Mouse (Mus musculus) right cerebral cortex, postnatal 36 days (tissue): ENCODE results near the gene Ptprn2.
"Not testable (repeated sequence)": the region's sequence is repeated elsewhere in the genome, so short reads cannot be mapped to it uniquely, and the experiment has no call there.

Source experiments
- DNase-seq, 2 experiments: peaks; one replicate each; pipeline ENCODE4 v3.0.0; 2022; ENCODE audit warnings: low spot score in 2 of 2, mixed read lengths in 1 of 2

The Ptprn2 gene

DNA sequence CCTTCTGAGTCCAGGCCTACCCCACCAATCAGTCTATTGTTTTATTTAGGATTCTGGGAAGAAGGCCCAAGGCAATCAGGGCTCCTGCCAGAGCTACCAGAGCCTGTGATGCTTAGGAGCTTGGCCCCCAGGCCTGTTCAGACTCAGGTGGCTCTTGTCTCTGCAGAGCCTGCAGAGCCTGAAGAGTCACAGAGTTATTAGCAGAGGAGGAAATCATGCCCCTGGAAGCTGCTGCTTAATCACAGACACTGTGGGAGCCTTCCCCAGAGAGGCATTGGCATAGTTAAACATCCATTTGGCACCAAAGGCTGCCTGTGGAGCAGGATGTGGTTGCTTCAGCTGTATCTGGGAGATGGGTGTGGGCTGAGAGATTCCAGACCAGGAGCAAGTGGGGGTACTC, 30.3 kb downstream of the Ptprn2 start:
- no peak for DNase-seq

- no peak for DNase-seq
Measured at GRCm38 (mm10) chr12:116528861-116529260, 43.3 kb downstream of the Ptprn2 start.

- DNase-seq: no peak
Measured at GRCm38 (mm10) chr12:116533281-116533680, 47.8 kb downstream of the Ptprn2 start.

- DNase-seq: no peak
Measured at GRCm38 (mm10) chr12:116539305-116539704, 53.8 kb downstream of the Ptprn2 start.

DNA sequence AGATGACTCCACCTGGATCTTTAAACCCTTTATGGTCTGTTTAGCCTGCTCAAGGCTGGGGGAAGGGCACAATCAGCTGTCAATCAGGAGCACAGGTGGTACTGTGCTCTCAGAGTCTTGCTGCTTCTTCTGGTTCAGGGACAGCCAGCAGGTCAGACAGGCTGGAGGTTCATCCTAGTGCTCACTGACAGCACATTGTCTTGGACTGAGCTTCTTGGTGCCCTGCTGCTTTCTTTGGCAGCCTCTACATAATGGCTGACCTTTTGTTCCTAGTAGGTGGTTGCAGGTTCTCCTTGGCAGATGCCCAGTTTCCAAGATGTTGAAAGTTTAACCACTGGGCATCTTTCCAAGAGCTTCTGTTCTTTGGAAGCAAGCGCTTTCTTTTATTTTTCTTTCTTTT, 55.1 kb downstream of the Ptprn2 start:
- DNase-seq: no peak

- peak; percentile 36 to 38 for DNase-seq
Measured at GRCm38 (mm10) chr12:116550031-116550430, 64.5 kb downstream of the Ptprn2 start.

DNA sequence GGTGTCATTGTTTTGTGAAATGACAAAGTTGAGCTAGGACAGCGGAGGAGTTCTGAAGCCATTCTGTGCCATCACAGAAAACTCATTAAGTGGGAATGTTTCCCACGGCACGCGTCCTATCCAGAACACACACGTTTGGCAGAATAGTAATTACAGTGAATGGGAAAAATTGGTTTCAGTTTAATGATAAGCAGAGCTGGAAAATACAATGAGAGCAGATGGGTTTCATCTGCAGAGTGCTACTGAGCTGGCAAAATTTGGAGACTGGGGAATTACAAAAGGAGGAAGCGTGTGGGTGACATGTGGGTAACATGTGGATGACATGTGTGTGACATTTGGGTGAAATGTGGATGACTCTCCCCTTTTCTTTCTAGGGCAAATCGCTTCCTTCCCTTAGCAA, 66.0 kb downstream of the Ptprn2 start:
- DNase-seq: no peak

GRCm38 (mm10) chr12:116552306-116552705, 66.8 kb downstream of the Ptprn2 start:
- no peak for DNase-seq

GRCm38 (mm10) chr12:116553361-116553760, 67.8 kb downstream of the Ptprn2 start:
- no peak for DNase-seq

- DNase-seq: no peak
Measured at GRCm38 (mm10) chr12:116555964-116556363, 70.4 kb downstream of the Ptprn2 start.

DNA sequence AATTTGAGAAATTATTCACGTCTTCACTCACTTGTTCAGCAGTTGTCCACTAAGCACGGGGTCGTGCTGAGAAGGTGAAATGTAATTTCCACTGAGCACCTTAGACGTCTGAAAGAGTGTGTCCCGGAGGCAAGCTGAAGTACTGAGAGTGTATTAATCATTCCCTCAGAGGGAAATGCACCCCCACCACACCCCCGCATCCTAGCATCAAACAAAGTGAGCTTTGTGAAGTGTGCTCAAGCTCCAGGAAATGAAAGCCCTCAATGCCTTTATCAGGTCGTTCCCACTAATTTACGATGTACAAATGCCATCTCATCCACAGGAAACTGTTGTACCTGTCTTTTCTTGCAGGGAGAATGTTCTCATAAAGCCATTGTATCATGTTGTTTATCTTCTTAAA, 78.9 kb downstream of the Ptprn2 start:
- DNase-seq: no peak

DNA sequence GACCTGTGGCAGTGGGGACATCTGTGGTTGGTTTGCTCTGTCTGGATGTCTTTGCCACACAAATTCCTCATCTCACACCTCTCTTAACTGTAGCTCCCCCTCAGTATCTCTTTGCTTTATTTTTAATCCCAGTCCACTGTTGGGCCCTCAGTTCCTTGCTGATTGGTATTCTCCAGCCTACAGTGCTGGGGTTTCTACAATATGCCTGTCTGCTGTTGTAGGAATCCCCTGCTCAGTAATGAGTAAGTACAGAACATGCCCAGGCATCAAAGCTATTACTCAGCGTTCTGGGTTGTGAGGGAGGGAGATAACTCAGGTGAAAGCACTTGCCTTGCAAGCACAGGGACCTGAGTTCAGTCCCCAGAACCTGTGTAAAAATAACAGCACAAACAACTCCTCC, 81.2 kb downstream of the Ptprn2 start:
- no peak for DNase-seq

- DNase-seq: no peak
Measured at GRCm38 (mm10) chr12:116567170-116567569, 81.7 kb downstream of the Ptprn2 start.

DNA sequence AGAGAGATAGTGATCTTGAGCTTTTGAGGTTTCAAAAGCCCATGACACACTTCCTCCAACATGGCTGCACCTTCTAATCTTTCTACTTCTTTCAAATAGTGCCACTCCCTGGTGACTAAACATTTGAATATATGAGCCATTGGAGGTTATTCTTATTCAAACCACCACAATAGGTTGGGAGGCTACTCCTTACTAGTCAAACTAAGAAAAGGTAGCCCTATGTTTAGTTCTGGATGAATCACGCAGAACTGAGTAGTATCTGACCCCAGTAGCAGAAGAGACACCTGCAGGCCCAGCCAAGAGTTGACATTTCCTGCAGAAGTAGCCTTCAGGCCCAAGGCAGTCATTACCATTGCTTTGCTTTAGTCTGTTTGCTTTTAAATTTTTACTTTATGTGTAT, 84.0 kb downstream of the Ptprn2 start:
- DNase-seq: no peak

- DNase-seq: no peak
Measured at GRCm38 (mm10) chr12:116574102-116574501, 88.6 kb downstream of the Ptprn2 start.

- DNase-seq: no peak
Measured at GRCm38 (mm10) chr12:116574720-116575119, 89.2 kb downstream of the Ptprn2 start.

- DNase-seq: not testable (repeated sequence)
Measured at GRCm38 (mm10) chr12:116577917-116578316, 92.4 kb downstream of the Ptprn2 start.

DNA sequence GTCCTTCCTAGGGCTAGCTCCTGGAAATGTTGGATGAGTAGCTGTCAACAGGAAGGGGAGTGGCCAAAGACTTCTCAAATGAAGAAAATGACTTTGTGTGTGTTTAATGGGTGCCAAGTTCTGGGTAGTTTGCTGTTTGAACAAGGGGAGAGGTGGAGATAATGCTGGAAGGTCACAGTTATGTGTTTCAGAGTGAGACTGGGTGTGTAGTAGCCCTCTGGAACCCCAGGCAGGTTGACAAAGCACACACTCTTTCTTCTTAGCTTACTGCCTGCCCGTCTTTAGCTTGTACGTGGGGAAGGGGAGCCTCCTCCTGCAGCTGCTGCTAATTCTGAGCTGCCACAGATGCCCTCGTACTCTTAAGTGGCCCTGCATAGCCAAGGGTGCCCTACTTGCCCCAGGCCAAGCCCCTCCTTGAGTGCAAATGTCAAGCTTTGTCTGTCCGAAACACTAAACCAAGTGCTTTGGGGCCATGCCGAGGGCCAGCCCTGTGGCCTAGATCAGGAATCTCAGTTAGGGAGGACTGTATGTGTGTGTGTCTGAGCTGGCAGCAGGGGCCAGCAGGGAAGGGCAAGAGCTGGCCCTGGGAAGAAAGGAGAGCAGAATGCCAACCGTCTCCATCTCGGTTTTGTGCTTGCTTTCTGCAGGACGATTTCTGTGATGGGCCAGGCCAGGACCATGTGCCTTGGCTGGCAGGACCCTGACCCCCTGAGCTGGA, 95.5 kb downstream of the Ptprn2 start:
- DNase-seq: no peak

DNA sequence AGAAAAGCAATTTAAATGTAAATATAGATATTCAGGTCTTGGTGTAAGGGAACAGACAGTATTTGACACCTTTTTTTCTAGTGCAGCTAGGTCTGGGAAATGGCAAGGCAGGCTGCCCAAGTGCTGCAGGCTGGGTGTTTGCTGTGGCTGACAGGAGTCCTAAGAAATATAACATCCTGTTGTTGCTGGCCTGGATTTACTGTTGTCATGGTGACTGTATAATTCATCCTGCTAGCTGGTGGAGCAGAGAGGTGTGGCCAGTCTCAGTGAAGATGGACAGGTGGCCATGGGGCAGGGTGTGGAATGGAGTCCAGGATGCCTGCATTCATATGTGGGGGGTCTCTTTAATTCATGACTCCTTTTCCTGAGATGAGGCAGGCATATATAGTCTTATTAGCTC, 96.3 kb downstream of the Ptprn2 start:
- DNase-seq: peak in 1 of 2 experiments; percentile 54

- DNase-seq: no peak
Measured at GRCm38 (mm10) chr12:116582829-116583228, 97.3 kb downstream of the Ptprn2 start.

DNA sequence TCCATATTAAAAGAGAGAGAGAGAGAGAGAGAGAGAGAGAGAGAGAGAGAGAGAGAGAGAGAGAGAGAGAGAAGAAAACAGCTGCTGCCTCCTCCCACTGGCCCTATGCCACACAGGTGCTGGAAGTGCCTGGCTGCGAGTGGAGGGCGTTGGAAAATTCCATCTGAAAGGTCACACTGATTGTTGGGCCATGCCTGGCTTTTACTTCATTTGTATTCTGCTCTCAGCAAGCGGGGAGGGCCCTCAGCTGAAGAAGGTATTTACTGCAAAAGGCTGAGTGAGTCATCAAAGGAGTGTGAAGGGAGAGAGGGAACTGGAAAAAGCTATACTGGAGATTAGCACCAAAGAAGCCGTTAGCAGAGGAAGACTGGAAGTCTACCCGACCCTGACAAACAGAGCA, 99.5 kb downstream of the Ptprn2 start:
- DNase-seq: peak; percentile 48 to 70

DNA sequence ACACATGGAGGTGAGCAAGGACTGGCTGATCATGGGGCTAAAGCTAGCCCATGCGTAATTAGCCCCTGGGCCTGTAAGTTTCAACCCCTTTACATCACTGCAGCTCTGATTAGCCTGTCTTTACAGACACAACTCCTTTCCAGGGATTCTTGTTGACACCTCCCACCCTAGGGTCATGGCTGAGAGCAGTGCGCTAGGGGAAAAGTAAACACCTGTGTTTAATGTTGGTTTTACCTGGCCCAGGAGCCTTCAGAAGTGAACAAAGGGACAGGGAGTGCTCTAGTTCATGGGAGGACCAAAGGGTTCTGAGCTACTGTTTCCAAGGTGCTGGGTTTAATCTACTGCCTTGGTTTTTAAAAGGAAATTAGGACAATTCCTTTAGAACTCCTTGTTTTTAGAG, 100.6 kb downstream of the Ptprn2 start:
- DNase-seq: no peak

GRCm38 (mm10) chr12:116587548-116587947, 102.0 kb downstream of the Ptprn2 start:
- DNase-seq: no peak

DNA sequence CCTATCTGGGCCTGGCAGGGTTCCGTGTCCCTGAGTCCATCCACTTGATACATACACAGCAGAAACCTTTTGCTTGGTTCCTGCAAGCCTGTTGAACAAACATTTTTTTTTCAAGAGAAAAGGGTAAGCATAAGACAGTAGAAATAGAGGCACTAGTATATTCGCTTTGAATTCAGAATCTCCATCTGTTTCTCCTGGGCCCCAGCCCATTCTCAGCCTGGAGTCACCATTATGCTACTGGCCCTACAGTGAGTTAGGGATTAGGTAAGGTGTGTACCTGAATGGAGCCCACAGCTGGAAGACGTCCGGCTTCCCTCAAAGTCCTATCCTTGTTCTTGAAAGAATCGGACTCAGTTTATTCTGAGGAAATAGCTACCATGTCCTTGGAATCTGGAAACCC, 104.6 kb downstream of the Ptprn2 start:
- DNase-seq: no peak
